Mouse (Mus musculus) liver, adult 2 months (tissue): Measurements from ENCODE around the gene Syn3. TPM values are rescaled to one million over a fixed set of nuclear protein-coding genes. Genes with fewer than 3 reads are reported as not detected.

Experiments used
- DNase-seq: peaks from one replicate; pipeline ENCODE4 v3.0.0-alpha.2; 2011; ENCODE audit warnings: low read depth, low spot score; ENCODE audit errors: extremely low read depth
- H3K27ac ChIP-seq: fragments of 200-500 bp; replicated peaks from 2 replicates; pipeline ENCODE4 v1.5.1; 2012; ENCODE audit warnings: low read depth, mild to moderate bottlenecking, control low read depth, inconsistent platforms, low read length; ENCODE audit not compliant: insufficient read depth
- H3K27me3 ChIP-seq: fragments of 200-500 bp; 2 replicates; pipeline ENCODE4 v1.6.1; 2012; ENCODE audit warnings: mild to moderate bottlenecking, moderate library complexity, low read length, inconsistent platforms; ENCODE audit not compliant: control insufficient read depth, insufficient read depth
- H3K36me3 ChIP-seq: fragments of 200-500 bp; 2 replicates; pipeline ENCODE4 v1.6.1; 2012; ENCODE audit warnings: low read length, inconsistent platforms; ENCODE audit not compliant: control insufficient read depth, insufficient read depth
- H3K4me1 ChIP-seq: fragments of 200-500 bp; 2 replicates; pipeline ENCODE4 v1.6.1; 2011; ENCODE audit warnings: low read length; ENCODE audit not compliant: control insufficient read depth, insufficient read depth
- H3K4me3 ChIP-seq: fragments of 200-500 bp; 2 replicates; pipeline ENCODE4 v1.5.1; 2011; ENCODE audit warnings: low read depth, mild to moderate bottlenecking, control low read depth, low read length, moderate library complexity; ENCODE audit not compliant: insufficient read depth
- H3K79me2 ChIP-seq: fragments of 200-500 bp; 2 replicates; pipeline ENCODE4 v1.6.1; 2012; ENCODE audit warnings: inconsistent platforms, mild to moderate bottlenecking, low read length, moderate library complexity; ENCODE audit not compliant: control insufficient read depth, insufficient read depth
- H3K9ac ChIP-seq: fragments of 200-500 bp; 2 replicates; pipeline ENCODE4 v1.6.1; 2012; ENCODE audit warnings: low read depth, mild to moderate bottlenecking, control low read depth, inconsistent platforms, low read length
- CTCF ChIP-seq: fragments of 200-500 bp; IDR thresholded peaks from 2 replicates; pipeline ENCODE4 v1.5.1; 2011; ENCODE audit warnings: low read depth, low read length, control low read depth
- POLR2A ChIP-seq: fragments of 200-500 bp; IDR thresholded peaks from 2 replicates; pipeline ENCODE4 v1.6.1; 2011; ENCODE audit warnings: low read length, control low read depth; ENCODE audit not compliant: insufficient read depth; ENCODE audit errors: extremely low read depth
- WGBS: fragments of 180-500 bp; shearing (Covaris S2); methylation state at CpG from one replicate; pipeline ENCODE4 v1.1.7; 2018; 5-methylcytosine and 5-hydroxymethylcytosine counted together
- polyA plus RNA-seq: library from polyadenylated mRNA; depleted of rRNA; stranded (reverse); fragments of >200 nt; gene quantifications from 2 replicates; pipeline ENCODE4 v1.2.3, GENCODE M21; 2012
- total RNA-seq: library from RNA; depleted of rRNA; stranded (reverse); fragments of >200 nt; gene quantifications from 2 replicates; pipeline ENCODE4 v1.2.3, GENCODE M21; 2014

Syn3 gene
- total and polyA plus RNA-seq, 2 experiments = 0.81 to 0.83 TPM

- TF ChIP-seq POLR2A (no peak), CTCF (no peak)
- H3K4me3 ChIP-seq = no peak overlapping the region
- 92% methylated on average over 11 of the region's 11 CpGs for WGBS
- H3K79me2 ChIP-seq = no peaks in the 10 kb centered on the region
- DNase-seq = no peak
- H3K36me3 ChIP-seq = no peaks in the 10 kb centered on the region
- no peak overlapping the region for H3K27ac ChIP-seq
- no peak overlapping the region for H3K9ac ChIP-seq
- H3K4me1 ChIP-seq = no peaks in the 10 kb centered on the region
- H3K27me3 ChIP-seq = no peaks in the 10 kb centered on the region
These were observed 441.4 kb downstream of the Syn3 start for GRCm38 (mm10) chr10:86057286-86057685.

- DNase-seq = no peak
- H3K4me3 ChIP-seq = no peak overlapping the region
- H3K4me1 ChIP-seq = no peaks in the 10 kb centered on the region
- no peak overlapping the region for H3K9ac ChIP-seq
- 84% methylated on average over 8 of the region's 8 CpGs for WGBS
- TF ChIP-seq POLR2A = no peak
- peak; percentile 16; the same call in 1 of the 2 replicates for TF ChIP-seq CTCF
- H3K27ac ChIP-seq = no peak overlapping the region
- no peaks in the 10 kb centered on the region for H3K79me2 ChIP-seq
- H3K36me3 ChIP-seq = no peaks in the 10 kb centered on the region; the same call in 1 of the 2 replicates
- H3K27me3 ChIP-seq = no peaks in the 10 kb centered on the region
These were observed 442.3 kb downstream of the Syn3 start for GRCm38 (mm10) chr10:86056297-86056903.

GRCm38 (mm10) chr10:86052818-86053522 lies 445.7 kb downstream of the Syn3 start:
- H3K79me2 ChIP-seq = no peaks in the 10 kb centered on the region
- H3K36me3 ChIP-seq = peaks cover 12% of the 10 kb centered on the region; the same call in 1 of the 2 replicates
- no peak for DNase-seq
- 84% methylated on average over 10 of the region's 10 CpGs for WGBS
- H3K4me1 ChIP-seq = no peaks in the 10 kb centered on the region
- H3K9ac ChIP-seq = no peak overlapping the region
- H3K4me3 ChIP-seq = no peak overlapping the region
- TF ChIP-seq CTCF (no peak), POLR2A (no peak)
- H3K27me3 ChIP-seq = no peaks in the 10 kb centered on the region
- H3K27ac ChIP-seq = no peak overlapping the region

- Histone ChIP-seq H3K9ac (no peak overlapping the region), H3K4me1 (no peaks in the 10 kb centered on the region), H3K4me3 (no peak overlapping the region), H3K27ac (no peak overlapping the region), H3K79me2 (no peaks in the 10 kb centered on the region), H3K36me3 (peaks cover 17% of the 10 kb centered on the region; the same call in 1 of the 2 replicates), H3K27me3 (no peaks in the 10 kb centered on the region)
- TF ChIP-seq CTCF (no peak), POLR2A (no peak)
- WGBS = 94% methylated on average over 2 of the region's 2 CpGs
- no peak for DNase-seq
These were observed 448.2 kb downstream of the Syn3 start for GRCm38 (mm10) chr10:86050522-86050921.

- no peaks in the 10 kb centered on the region for H3K27me3 ChIP-seq
- no peaks in the 10 kb centered on the region for H3K4me1 ChIP-seq
- 91% methylated on average over 9 of the region's 9 CpGs for WGBS
- H3K4me3 ChIP-seq = no peak overlapping the region
- no peak overlapping the region for H3K9ac ChIP-seq
- peaks cover 29% of the 10 kb centered on the region for H3K36me3 ChIP-seq
- no peaks in the 10 kb centered on the region for H3K79me2 ChIP-seq
- TF ChIP-seq CTCF (no peak), POLR2A (no peak)
- H3K27ac ChIP-seq = no peak overlapping the region
- no peak for DNase-seq
These were observed 450.9 kb downstream of the Syn3 start for GRCm38 (mm10) chr10:86047786-86048185.

- DNase-seq = no peak
- Histone ChIP-seq H3K79me2 (no peaks in the 10 kb centered on the region), H3K36me3 (peaks cover 40% of the 10 kb centered on the region), H3K9ac (no peak overlapping the region), H3K27ac (no peak overlapping the region), H3K27me3 (no peaks in the 10 kb centered on the region), H3K4me1 (no peaks in the 10 kb centered on the region), H3K4me3 (no peak overlapping the region)
- no peak for TF ChIP-seq POLR2A
- WGBS = 97% methylated on average over 1 of the region's 1 CpGs
These were observed 452.3 kb downstream of the Syn3 start for GRCm38 (mm10) chr10:86046371-86046770.
